Mouse (Mus musculus) forebrain, embryonic 13.5 days (tissue): ENCODE data around the gene Hist1h2bk. TPM values are rescaled to one million over a fixed set of nuclear protein-coding genes. Genes with fewer than 3 reads are reported as not detected.

Source experiments
- ATAC-seq: fragments of 200-750 bp; cut with Nextera tagmentation; 2 replicates; pipeline ENCODE4 v1.8.0; 2017
- H3K27ac ChIP-seq: fragments of 300-500 bp; sonication (generic); 2 replicates; pipeline ENCODE4 v1.5.1; 2015; ENCODE audit warnings: inconsistent platforms, mild to moderate bottlenecking, moderate library complexity
- H3K27me3 ChIP-seq: fragments of 300-500 bp; sonication (generic); 2 replicates; pipeline ENCODE4 v1.6.1; 2015; ENCODE audit warnings: mild to moderate bottlenecking, inconsistent platforms
- H3K36me3 ChIP-seq: fragments of 300-500 bp; sonication (generic); 2 replicates; pipeline ENCODE4 v1.6.1; 2015; ENCODE audit warnings: mild to moderate bottlenecking, inconsistent platforms; ENCODE audit not compliant: poor library complexity, severe bottlenecking
- H3K4me1 ChIP-seq: fragments of 300-500 bp; sonication (generic); 2 replicates; pipeline ENCODE4 v1.6.1; 2015; ENCODE audit warnings: inconsistent platforms
- H3K4me2 ChIP-seq: fragments of 300-500 bp; sonication (generic); 2 replicates; pipeline ENCODE4 v1.6.1; 2015; ENCODE audit warnings: inconsistent platforms, mild to moderate bottlenecking, moderate library complexity
- H3K4me3 ChIP-seq: fragments of 300-500 bp; sonication (generic); 2 replicates; pipeline ENCODE4 v1.5.1; 2015; ENCODE audit warnings: mild to moderate bottlenecking, inconsistent platforms
- H3K9ac ChIP-seq: fragments of 300-500 bp; sonication (generic); 2 replicates; pipeline ENCODE4 v1.6.1; 2015; ENCODE audit warnings: mild to moderate bottlenecking, inconsistent platforms
- H3K9me3 ChIP-seq: fragments of 300-500 bp; sonication (generic); replicated peaks from 2 replicates; pipeline ENCODE4 v1.6.1; 2016; ENCODE audit warnings: inconsistent platforms
- whole genome bisulfite sequencing: fragments of 180-500 bp; shearing (Covaris S2); methylation state at CpG from one replicate; pipeline ENCODE4 v1.1.7; 2015; 5-methylcytosine and 5-hydroxymethylcytosine counted together
- polyA plus RNA-seq: library from polyadenylated mRNA; unstranded; fragments of >200 nt; fragmentation: Nextera tagmentation; extraction: Ambion mirVana; gene quantifications from 2 replicates; pipeline ENCODE4 v1.2.1, GENCODE M21; 2015

The Hist1h2bk gene
- polyA plus RNA-seq, 1 experiment from 2014 or later, result 7.5 TPM

DNA sequence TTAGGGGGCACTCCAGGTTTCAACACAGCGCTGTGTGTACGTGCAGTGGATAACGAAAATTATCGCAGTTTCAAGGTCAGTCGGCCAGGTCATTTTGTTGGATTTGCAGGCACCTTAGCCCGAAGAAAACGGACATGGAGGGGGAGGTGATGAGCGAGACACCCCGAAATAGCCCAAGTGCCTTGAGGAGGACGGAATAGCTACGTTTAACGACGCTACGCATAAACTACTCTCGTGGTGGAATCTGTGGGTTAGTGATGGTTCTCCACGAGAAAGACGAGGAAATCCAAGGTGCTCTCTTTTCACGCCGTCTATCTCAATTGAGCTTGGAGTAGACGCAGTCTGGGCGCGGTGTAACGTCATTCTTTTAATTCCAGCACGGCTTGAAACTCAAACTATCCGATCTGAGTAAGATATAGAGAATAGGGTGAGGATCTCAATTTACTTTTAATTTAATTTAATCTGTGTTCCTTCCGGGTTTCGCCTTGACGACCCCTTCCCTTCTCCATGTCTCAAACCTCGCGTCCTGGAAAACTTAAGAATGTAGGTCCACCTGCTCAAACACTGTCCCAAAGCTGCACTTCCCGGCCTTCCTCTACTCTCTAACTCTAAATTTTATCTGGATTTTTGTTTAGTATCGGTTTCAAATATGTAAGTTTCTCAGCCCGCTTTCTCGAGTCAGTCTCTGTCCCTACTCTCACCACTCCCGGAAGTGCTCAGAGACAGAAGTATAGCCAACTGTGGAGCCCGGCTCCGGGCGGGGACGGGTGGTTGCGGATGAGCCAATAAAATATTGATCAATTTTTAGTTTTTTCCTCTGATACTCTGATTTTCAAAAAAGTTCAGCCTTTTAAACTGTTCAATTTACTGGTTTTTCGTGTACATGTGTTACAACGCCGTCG lies 15.5 kb upstream of the Hist1h2bk start:
- no peaks in the 10 kb centered on the region for H3K36me3 ChIP-seq
- H3K27ac ChIP-seq, result no peak overlapping the region
- peaks cover 17% of the 10 kb centered on the region for H3K4me1 ChIP-seq
- H3K9ac ChIP-seq, result peak overlapping the region; percentile 21
- no peaks in the 10 kb centered on the region for H3K9me3 ChIP-seq
- peak overlapping the region; percentile 46 for H3K4me3 ChIP-seq
- H3K4me2 ChIP-seq, result peak overlapping the region; percentile 63
- under 1% methylated on average over 44 of the region's 44 CpGs for WGBS
- ATAC-seq, result peak; percentile 39; the same call in 1 of the 2 replicates
- H3K27me3 ChIP-seq, result peaks cover 44% of the 10 kb centered on the region

DNA sequence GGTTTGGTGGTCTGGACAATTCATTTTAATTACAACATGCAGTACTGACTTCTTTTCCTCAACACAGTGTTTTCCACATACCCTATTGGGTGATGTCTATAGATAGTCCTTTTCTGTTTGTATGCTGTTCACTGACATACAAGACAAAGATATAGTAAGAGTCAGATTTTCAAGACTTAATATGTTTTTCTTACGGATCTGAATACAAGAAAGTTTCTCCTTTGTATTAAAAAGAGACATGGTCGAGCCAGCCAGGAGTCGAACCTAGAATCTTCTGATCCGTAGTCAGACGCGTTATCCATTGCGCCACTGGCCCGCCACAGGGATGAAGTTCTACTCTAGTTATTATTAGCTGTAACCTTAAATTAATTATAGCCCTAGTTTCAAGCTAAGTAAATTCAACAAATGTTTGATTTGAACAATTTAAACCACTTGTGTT lies 14.8 kb upstream of the Hist1h2bk start:
- Histone ChIP-seq H3K9ac (peak overlapping the region; percentile 21; the same call in 1 of the 2 replicates), H3K4me1 (peaks cover 20% of the 10 kb centered on the region), H3K27me3 (peaks cover 39% of the 10 kb centered on the region), H3K27ac (no peak overlapping the region), H3K9me3 (no peaks in the 10 kb centered on the region), H3K4me3 (peak overlapping the region; percentile 46), H3K4me2 (peak overlapping the region; percentile 63), H3K36me3 (no peaks in the 10 kb centered on the region)
- WGBS, result under 1% methylated on average over 8 of the region's 8 CpGs
- ATAC-seq, result peak; percentile 44

DNA sequence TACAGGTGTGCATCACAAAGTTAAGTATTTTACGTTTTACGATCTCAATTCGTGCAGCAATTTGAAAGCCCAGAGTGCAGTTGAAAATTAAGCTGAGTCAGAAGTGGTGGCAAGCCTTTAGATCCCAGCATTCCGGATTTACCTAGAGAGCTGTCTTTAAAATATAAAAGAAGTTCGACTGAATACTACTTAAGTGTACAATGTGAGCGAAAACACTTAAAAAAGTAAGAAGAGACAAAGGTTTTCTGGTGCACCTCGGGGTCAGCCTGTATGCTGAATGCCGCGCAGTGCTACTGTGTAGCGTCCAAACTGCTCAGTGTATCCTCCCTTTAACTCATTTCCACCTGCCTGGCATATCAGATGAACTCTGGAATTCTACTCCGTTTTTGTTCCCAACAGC lies 14.1 kb upstream of the Hist1h2bk start:
- Histone ChIP-seq H3K27ac (no peak overlapping the region), H3K36me3 (no peaks in the 10 kb centered on the region), H3K4me3 (peak overlapping the region; percentile 46), H3K4me1 (peaks cover 24% of the 10 kb centered on the region), H3K27me3 (peaks cover 33% of the 10 kb centered on the region), H3K9ac (peak overlapping the region; percentile 58), H3K9me3 (no peaks in the 10 kb centered on the region), H3K4me2 (peak overlapping the region; percentile 63)
- WGBS, result under 1% methylated on average over 11 of the region's 11 CpGs
- ATAC-seq, result 0 out of 2 replicates have a peak, but pooled peaks have one; percentile 26

DNA sequence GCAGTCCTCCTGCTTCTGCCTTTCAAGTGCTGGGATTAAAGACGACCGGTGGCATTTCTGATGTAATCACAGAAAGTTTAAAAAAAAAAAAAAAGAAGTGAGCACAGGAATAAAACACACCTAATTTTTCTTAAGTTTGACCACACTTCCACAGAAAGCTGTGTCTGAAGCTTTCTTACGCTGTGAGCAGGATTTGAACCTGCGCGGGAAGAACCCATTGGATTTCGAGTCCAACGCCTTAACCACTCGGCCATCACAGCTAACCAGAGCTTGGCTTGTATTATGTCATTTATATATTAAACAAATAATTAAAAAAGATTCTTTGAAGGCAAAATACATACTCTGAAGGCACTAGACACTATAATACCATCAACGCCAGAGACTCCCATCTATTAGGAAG lies 13.4 kb upstream of the Hist1h2bk start:
- H3K27ac ChIP-seq, result no peak overlapping the region
- H3K4me2 ChIP-seq, result peak overlapping the region; percentile 63
- peaks cover 28% of the 10 kb centered on the region for H3K27me3 ChIP-seq
- WGBS, result under 1% methylated on average over 9 of the region's 9 CpGs
- peak overlapping the region; percentile 46 for H3K4me3 ChIP-seq
- no peaks in the 10 kb centered on the region for H3K9me3 ChIP-seq
- peaks cover 26% of the 10 kb centered on the region for H3K4me1 ChIP-seq
- peak overlapping the region; percentile 58 for H3K9ac ChIP-seq
- peak; percentile 71 for ATAC-seq
- H3K36me3 ChIP-seq, result no peaks in the 10 kb centered on the region

DNA sequence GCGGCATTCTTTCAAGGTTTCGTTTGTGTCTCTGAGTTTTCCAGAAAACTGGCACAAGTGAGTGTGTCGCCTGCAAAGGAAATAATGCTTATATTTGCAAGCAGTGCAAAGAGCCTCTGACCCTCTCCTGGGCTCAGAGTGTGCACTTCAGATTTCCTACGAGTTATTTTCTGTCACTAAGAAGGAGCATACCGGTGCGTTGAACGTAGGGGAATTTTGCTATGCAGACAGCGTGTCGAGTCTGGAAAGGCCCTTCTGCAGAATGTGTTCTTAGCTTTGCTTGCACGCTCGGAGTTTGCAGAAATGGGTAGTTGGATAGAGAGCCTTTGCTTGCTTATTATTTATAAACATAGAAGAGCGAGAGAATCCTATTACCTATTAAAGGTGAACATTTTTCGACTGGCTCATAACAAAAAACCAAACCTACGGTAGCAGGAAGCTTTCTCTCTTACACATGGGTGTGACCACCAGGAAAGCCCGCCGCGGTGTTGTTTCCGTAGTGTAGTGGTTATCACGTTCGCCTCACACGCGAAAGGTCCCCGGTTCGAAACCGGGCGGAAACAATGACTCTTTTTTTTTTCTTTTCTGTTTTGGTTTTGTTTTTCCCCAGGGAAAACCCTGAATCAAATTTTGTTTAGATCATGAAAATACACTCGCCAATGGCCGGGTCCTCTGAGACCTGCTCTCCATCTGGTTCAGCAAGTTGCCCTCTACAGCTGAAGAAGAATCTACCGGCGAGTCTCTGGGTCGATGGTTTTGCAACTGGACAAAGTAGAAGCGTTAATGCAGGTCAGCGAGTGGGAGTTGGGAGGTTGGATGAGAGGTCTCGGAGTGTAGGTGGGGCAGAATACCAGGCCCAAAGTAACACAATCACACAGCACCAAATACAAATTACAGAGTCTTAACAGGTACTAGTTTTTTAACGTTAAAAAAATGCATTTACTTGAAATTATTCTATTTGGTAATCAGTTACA lies 9.3 kb upstream of the Hist1h2bk start:
- ATAC-seq, result peak; percentile 71
- under 1% methylated on average over 35 of the region's 35 CpGs for WGBS

DNA sequence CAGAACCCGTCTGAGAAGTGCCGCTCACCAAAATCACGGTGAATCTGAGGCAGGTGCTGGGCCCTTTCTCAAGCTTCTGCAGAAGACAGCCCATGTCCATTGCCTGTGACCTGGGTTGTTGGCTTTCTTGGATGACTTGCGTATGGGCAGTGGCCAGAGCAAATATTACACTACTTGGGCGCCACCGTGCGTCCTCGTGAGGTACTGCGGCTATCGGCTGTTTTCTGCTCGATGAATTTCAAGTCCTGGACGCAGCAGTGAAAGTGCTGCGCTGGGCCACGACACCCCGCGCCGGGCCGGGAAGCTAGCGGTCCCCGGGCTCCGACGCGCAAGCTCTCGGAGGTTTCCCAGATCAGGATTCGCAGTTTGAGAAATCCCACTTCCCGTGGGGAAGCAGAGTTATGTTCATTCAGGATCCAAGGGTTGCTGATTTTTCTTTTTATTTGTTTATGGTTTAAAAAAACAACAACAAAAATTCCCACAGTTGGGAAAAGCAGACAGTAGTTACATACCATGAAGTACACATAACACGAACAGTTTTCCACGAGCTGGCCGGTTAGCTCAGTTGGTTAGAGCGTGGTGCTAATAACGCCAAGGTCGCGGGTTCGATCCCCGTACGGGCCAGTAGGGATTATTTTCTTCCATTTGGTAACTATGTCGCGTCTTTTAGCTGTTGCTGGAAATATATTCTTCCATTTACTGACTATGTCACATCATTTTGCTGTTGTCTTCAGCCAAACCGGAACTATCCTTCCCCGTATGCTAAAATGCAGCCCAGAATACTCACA lies 6.8 kb upstream of the Hist1h2bk start:
- Histone ChIP-seq H3K9me3 (no peaks in the 10 kb centered on the region), H3K4me3 (peak overlapping the region; percentile 52), H3K27me3 (no peaks in the 10 kb centered on the region), H3K4me1 (peaks cover 9% of the 10 kb centered on the region), H3K9ac (peak overlapping the region; percentile 70), H3K36me3 (no peaks in the 10 kb centered on the region), H3K27ac (peak overlapping the region; percentile 75), H3K4me2 (peak overlapping the region; percentile 63)
- peak; percentile 74 for ATAC-seq
- under 1% methylated on average over 40 of the region's 40 CpGs for WGBS

More for the DNA sequence above, 9.3 kb upstream of the Hist1h2bk start:
- H3K27me3 ChIP-seq, result no peaks in the 10 kb centered on the region
- peak overlapping the region; percentile 44; the same call in 1 of the 2 replicates for H3K27ac ChIP-seq
- peak overlapping the region; percentile 60 for H3K4me2 ChIP-seq
- H3K9ac ChIP-seq, result peak overlapping the region; percentile 61
- H3K4me1 ChIP-seq, result peaks cover 14% of the 10 kb centered on the region
- peak overlapping the region; percentile 46 for H3K4me3 ChIP-seq
- no peaks in the 10 kb centered on the region for H3K9me3 ChIP-seq
- H3K36me3 ChIP-seq, result no peaks in the 10 kb centered on the region

DNA sequence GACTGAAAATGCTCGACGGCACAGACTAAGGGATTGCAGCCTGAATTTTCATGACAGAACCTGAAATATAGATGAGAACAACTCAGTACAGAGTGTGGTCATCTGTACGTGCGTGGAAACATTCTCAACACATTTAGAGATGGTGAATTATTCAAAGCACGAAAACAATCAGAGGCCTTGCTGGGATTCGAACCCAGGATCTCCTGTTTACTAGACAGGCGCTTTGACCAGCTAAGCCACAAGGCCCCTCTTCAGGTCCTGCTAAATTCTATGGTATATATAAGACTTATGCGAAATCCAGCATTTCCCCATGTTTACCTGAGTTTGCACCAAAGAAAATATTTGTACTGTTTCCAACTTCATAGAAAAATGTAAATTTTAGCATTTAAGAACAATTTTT lies 5.7 kb upstream of the Hist1h2bk start:
- Histone ChIP-seq H3K27ac (no peak overlapping the region), H3K4me2 (no peak overlapping the region), H3K4me1 (peaks cover 18% of the 10 kb centered on the region), H3K9ac (no peak overlapping the region), H3K27me3 (no peaks in the 10 kb centered on the region), H3K9me3 (no peaks in the 10 kb centered on the region), H3K4me3 (no peak overlapping the region), H3K36me3 (no peaks in the 10 kb centered on the region)
- ATAC-seq, result no peak
- 25% methylated on average over 8 of the region's 8 CpGs for WGBS

DNA sequence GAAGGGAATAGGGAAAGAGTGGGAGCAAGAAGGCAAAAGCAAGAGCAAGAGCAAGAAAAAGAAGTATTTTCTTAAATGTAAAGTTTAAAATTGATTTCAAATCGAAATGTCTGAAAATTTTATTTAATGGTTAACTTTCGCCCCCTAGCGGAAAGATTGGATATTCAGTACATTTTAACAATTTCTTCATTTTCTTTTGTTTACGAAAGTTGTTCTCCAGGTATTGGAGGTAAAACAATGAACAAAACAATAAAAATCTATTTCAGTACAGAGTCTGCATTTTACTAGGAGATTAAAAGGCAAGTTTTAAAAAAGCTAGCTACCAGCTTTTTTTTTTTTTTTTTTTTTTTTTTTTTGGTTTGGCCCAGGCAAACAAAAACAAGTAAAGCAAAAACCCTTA lies 5.2 kb upstream of the Hist1h2bk start:
- Histone ChIP-seq H3K27me3 (no peaks in the 10 kb centered on the region), H3K9ac (no peak overlapping the region), H3K27ac (no peak overlapping the region), H3K9me3 (no peaks in the 10 kb centered on the region), H3K4me1 (peaks cover 19% of the 10 kb centered on the region), H3K4me3 (no peak overlapping the region), H3K36me3 (no peaks in the 10 kb centered on the region), H3K4me2 (no peak overlapping the region)
- ATAC-seq, result no peak
- 12% methylated on average over 4 of the region's 4 CpGs for WGBS

DNA sequence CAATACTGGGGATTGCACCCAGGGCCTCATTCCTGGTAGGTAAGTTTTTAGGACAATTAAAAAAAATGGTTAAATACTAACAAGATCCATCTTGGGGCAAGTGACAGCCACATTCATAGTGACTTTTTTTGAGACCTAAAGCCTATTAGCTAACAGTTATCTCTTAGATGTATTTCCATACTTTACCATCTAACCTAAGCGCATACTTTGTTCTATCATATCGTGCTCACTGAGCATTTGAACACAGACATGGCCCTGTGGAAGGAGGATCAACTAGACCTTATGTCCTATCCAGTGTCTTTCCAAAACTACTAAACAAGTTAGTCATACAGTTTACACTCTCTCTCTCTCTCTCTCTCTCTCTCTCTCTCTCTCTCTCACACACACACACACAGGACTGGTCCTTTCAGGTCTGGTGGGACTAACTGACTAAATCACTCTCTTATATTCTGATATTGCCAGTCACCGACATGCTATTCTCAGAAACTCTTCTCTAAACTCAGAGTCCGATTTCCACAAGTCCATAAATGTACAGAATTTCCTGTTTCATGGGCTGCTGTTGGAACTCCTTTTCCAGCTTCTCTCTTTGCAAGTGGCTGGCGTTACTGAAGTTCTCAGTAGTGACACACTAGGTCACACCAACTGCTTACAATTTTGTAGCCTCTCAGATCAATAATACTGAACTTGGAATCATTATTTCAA lies 1.8 kb upstream of the Hist1h2bk start:
- H3K4me1 ChIP-seq, result peaks cover 19% of the 10 kb centered on the region
- ATAC-seq, result no peak
- no peak overlapping the region for H3K27ac ChIP-seq
- no peaks in the 10 kb centered on the region for H3K27me3 ChIP-seq
- 42% methylated on average over 5 of the region's 5 CpGs for WGBS
- H3K36me3 ChIP-seq, result no peaks in the 10 kb centered on the region
- H3K4me3 ChIP-seq, result peak overlapping the region; percentile 41
- peak overlapping the region; percentile 71 for H3K9ac ChIP-seq
- H3K9me3 ChIP-seq, result no peaks in the 10 kb centered on the region
- peak overlapping the region; percentile 79 for H3K4me2 ChIP-seq

DNA sequence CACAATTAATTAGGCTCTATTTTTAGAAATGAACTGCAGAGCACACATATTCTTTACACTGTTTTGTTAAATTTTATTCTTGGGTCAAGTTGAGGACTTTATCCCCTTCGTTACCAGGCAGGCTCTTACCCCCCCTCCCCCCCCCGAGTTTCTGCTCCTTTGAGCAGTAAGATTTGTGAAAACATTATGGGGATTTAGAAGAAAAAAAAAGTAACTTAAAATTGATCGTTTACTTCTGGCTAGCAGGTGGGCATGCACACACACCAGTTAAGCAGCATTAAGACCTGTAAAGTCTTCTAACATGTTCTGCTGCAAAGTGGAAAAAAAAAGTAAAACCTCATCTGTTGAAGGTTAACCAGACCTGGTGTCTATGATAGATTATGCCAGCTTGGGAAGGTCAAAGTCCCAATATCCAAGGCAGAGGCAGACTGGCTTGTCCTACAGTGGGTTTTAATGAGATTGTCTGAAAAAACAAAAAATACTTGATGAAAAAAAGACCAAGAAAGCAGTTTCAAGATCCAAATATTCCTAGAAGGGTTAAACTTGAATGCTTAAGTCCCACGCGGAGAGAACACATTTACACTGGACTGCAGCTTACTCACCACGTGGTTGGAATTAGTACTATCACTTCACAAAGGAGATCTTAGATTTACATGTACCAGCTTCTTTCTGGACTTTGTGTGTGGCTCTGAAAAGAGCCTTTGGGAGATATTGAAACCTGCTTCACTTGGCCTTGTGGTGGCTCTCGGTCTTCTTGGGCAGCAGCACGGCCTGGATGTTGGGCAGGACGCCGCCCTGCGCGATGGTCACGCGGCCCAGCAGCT lies 1.0 kb upstream of the Hist1h2bk start:
- Histone ChIP-seq H3K4me2 (peak overlapping the region; percentile 79), H3K36me3 (no peaks in the 10 kb centered on the region), H3K27ac (peak overlapping the region; percentile 89), H3K4me3 (peak overlapping the region; percentile 41), H3K9me3 (no peaks in the 10 kb centered on the region), H3K9ac (peak overlapping the region; percentile 71), H3K4me1 (peaks cover 19% of the 10 kb centered on the region), H3K27me3 (no peaks in the 10 kb centered on the region)
- WGBS, result under 1% methylated on average over 14 of the region's 14 CpGs
- peak; percentile 3; the same call in 1 of the 2 replicates for ATAC-seq
